Mouse (Mus musculus): ENCODE measurements around the gene Grasp.

GRCm38 (mm10) chr15:101189981-101190761, 33.8 kb upstream of the Grasp start:
- TF ChIP-seq POLR2A (IDR thresholded peaks at IDR 0.05; ENCODE audit: insufficient read depth, low read depth, low read length) (no peak), EP300 (IDR thresholded peaks at IDR 0.05; ENCODE audit: insufficient read depth, low read depth, low read length) (no peak), CTCF (IDR thresholded peaks at IDR 0.05) (no peak)

All from heart, adult 2 months (tissue).